Mouse (Mus musculus): ENCODE results near the gene Utp11.

- TF ChIP-seq CTCF (IDR thresholded peaks at IDR 0.05; ENCODE audit: low read depth, low read length) (no peak), POLR2A (IDR thresholded peaks at IDR 0.05; ENCODE audit: extremely low read depth, insufficient read depth, low read length) (no peak)
These were observed 11.1 kb downstream of the Utp11 start for GRCm38 (mm10) chr4:124682270-124682669.
